In genomic region chr2:105688436-105689303, GRCm38 (mm10) we compare ENCODE assay signal across 9 mouse cellular contexts. TPM values are rescaled to one million over a fixed set of nuclear protein-coding genes. Genes with fewer than 3 reads are reported as not detected.
DNase-seq lines count a peak whose midpoint lies in the region; ATAC-seq and TF ChIP-seq lines count a peak whose summit lies in the region.
"Had no signal": no experiment of that assay in that cellular context is flagged by ENCODE, and none has a peak within 500 bp of the region (broad histone marks: within the 10 kb centered on the region; RNA-seq: fewer than 3 reads in every experiment).

No protein-coding gene starts in this region.

- 0 out of 2 replicates have a peak, but pooled peaks cover 7% of the 10 kb centered on the region for H3K4me1 ChIP-seq in lung, postnatal 0 days (ENCODE audit: insufficient read depth, low read depth, low read length)
- peaks cover 95% of the 10 kb centered on the region for H3K4me1 ChIP-seq in forebrain, embryonic 10.5 days
- peaks cover 4% of the 10 kb centered on the region; the same call in 1 of the 2 replicates for H3K4me1 ChIP-seq in liver, embryonic 13.5 days (replicated peaks)

- peak overlapping the region; percentile 17; the same call in 1 of the 2 replicates for H3K4me3 ChIP-seq in lung, postnatal 0 days (ENCODE audit: low read depth, low read length)
- H3K4me3 ChIP-seq in forebrain, embryonic 10.5 days: peak overlapping the region; percentile 45
- peak overlapping the region; percentile 22; the same call in 1 of the 2 replicates for H3K4me3 ChIP-seq in liver, embryonic 13.5 days (replicated peaks)

- TF ChIP-seq EP300 in lung, postnatal 0 days (IDR thresholded peaks at IDR 0.05): no peak

- H3K27me3 ChIP-seq in lung, postnatal 0 days (replicated peaks; ENCODE audit: insufficient read depth, low read length): peaks cover 82% of the 10 kb centered on the region
- H3K27me3 ChIP-seq in forebrain, embryonic 10.5 days (ENCODE audit: poor library complexity, severe bottlenecking): peaks cover 100% of the 10 kb centered on the region
- H3K27me3 ChIP-seq in liver, embryonic 13.5 days: peaks cover 98% of the 10 kb centered on the region

- WGBS in lung, postnatal 0 days: under 1% methylated on average over 25 of the region's 25 CpGs
- WGBS in forebrain, embryonic 10.5 days: under 1% methylated on average over 25 of the region's 25 CpGs
- 3% methylated on average over 25 of the region's 25 CpGs for whole genome bisulfite sequencing in liver, embryonic 13.5 days (ENCODE audit: insufficient replicate concordance)

- DNase-seq in lung, postnatal 0 days (ENCODE audit: low spot score): no peak
- no peak for DNase-seq in lung, postnatal 10 days
- peak; percentile 49 for DNase-seq in forebrain, embryonic 10.5 days (ENCODE audit: extremely low spot score, low spot score)
- no peak for DNase-seq in liver, embryonic 13.5 days
- no peak for DNase-seq in right cerebral cortex, postnatal 36 days (ENCODE audit: low spot score in 2 of 2)
- DNase-seq in left cerebral cortex, adult 8-10 months (ENCODE audit: low spot score in 2 of 2): no peak
- DNase-seq in spleen, adult 12 weeks (ENCODE audit: low spot score): no peak
- no peak for DNase-seq in thymus, adult 18-20 months

- no peak overlapping the region for H3K9ac ChIP-seq in lung, postnatal 0 days (replicated peaks; ENCODE audit: low read depth)
- no peak overlapping the region for H3K9ac ChIP-seq in liver, embryonic 13.5 days

- no peak for ATAC-seq in lung, postnatal 0 days
- ATAC-seq in liver, embryonic 13.5 days (ENCODE audit: low read depth): no peak

- H3K4me2 ChIP-seq in lung, postnatal 0 days (replicated peaks; ENCODE audit: low read depth, low read length): peak overlapping the region; percentile 34
- peak overlapping the region; percentile 30 for H3K4me2 ChIP-seq in liver, embryonic 13.5 days

- TF ChIP-seq CTCF in lung, postnatal 0 days (IDR thresholded peaks at IDR 0.05): no peak

- H3K36me3 ChIP-seq in lung, postnatal 0 days (ENCODE audit: insufficient read depth, low read length): no peaks in the 10 kb centered on the region
- H3K36me3 ChIP-seq in forebrain, embryonic 10.5 days (replicated peaks): peaks cover 66% of the 10 kb centered on the region
- H3K36me3 ChIP-seq in liver, embryonic 13.5 days: no peaks in the 10 kb centered on the region

- H3K27ac ChIP-seq in lung, postnatal 0 days (ENCODE audit: low read length): no peak overlapping the region
- peak overlapping the region; percentile 89 for H3K27ac ChIP-seq in forebrain, embryonic 10.5 days
- H3K27ac ChIP-seq in liver, embryonic 13.5 days: no peak overlapping the region

- H3K9me3 ChIP-seq in lung, postnatal 0 days (ENCODE audit: low read length): no peaks in the 10 kb centered on the region
- no peaks in the 10 kb centered on the region for H3K9me3 ChIP-seq in forebrain, embryonic 10.5 days
- no peaks in the 10 kb centered on the region for H3K9me3 ChIP-seq in liver, embryonic 13.5 days (replicated peaks)

RNA-seq across cellular contexts. Expression of gene Pax6, which starts 20.0 kb away (rescaled TPM):
- not detected in 2 replicates for polyA plus RNA-seq in lung, postnatal 0 days (2015; fragmentation: Nextera tagmentation; extraction: Ambion mirVana)
- 76.8 and 79.6 TPM in 2 replicates for polyA plus RNA-seq in forebrain, embryonic 10.5 days (2016; fragmentation: Nextera tagmentation; extraction: Ambion mirVana)
- 0.05 and 0.07 TPM in 2 replicates for polyA plus RNA-seq in liver, embryonic 13.5 days (2015; fragmentation: Nextera tagmentation; extraction: Ambion mirVana)
- 10 to 100 TPM in 3 of 4 experiments, 1 to 10 TPM in 1; 9.3 to 12.0 (median 11.3) TPM for total RNA-seq in left cerebral cortex, adult 8-10 months (2022)
- total RNA-seq: liver, adult 2 months had no signal
- polyA plus RNA-seq: liver, adult 2 months had no signal

Comparison
In these comparisons a context has a peak if more than half of its experiments do, and no peak if none do; other contexts are left out.
1. RNA of gene Pax6, which starts 20.0 kb away (polyA plus RNA-seq): 76.8 to 79.6 TPM in forebrain, embryonic 10.5 days; 0.05 to 0.07 TPM in liver, embryonic 13.5 days and not detected in lung, postnatal 0 days; every median in the first group is over 10 times any median in the second.
2. Peak in every context shown above with its lines, with median percentiles within 50 percentile points of each other: H3K4me3 ChIP-seq.